Mouse (Mus musculus): ENCODE data around the gene Bach2. TPM values are rescaled to one million over a fixed set of nuclear protein-coding genes. Genes with fewer than 3 reads are reported as not detected.

Bach2 gene
- polyA plus RNA-seq, 1 experiment from 2014 or later: 1.1 TPM

GRCm38 (mm10) chr4:32219428-32220128 is 19.0 kb upstream of the Bach2 start:
- 71% methylated on average over 10 of the region's 10 CpGs for WGBS
- H3K4me1 ChIP-seq (replicated peaks; ENCODE audit: control insufficient read depth, insufficient read depth, low read length): no peaks in the 10 kb centered on the region
- H3K27me3 ChIP-seq (replicated peaks; ENCODE audit: control insufficient read depth, insufficient read depth, low read length): no peaks in the 10 kb centered on the region
- no peak overlapping the region for H3K27ac ChIP-seq (ENCODE audit: low read depth, low read length)
- H3K36me3 ChIP-seq (ENCODE audit: control insufficient read depth, insufficient read depth): no peaks in the 10 kb centered on the region
- H3K4me3 ChIP-seq (ENCODE audit: low read depth, low read length): no peak overlapping the region
- ATAC-seq: no peak
- H3K4me2 ChIP-seq (replicated peaks; ENCODE audit: low read depth): no peak overlapping the region
- TF ChIP-seq CTCF (IDR thresholded peaks at IDR 0.05; ENCODE audit: low read depth): no peak
- no peak overlapping the region for H3K9ac ChIP-seq (ENCODE audit: low read depth, low read length)
- no peaks in the 10 kb centered on the region for H3K9me3 ChIP-seq (ENCODE audit: control insufficient read depth)

GRCm38 (mm10) chr4:32220129-32220491 is 18.5 kb upstream of the Bach2 start:
- Histone ChIP-seq H3K9ac (ENCODE audit: low read depth, low read length) (no peak overlapping the region), H3K4me2 (replicated peaks; ENCODE audit: low read depth) (no peak overlapping the region), H3K27ac (ENCODE audit: low read depth, low read length) (no peak overlapping the region), H3K4me1 (replicated peaks; ENCODE audit: control insufficient read depth, insufficient read depth, low read length) (no peaks in the 10 kb centered on the region), H3K27me3 (replicated peaks; ENCODE audit: control insufficient read depth, insufficient read depth, low read length) (no peaks in the 10 kb centered on the region), H3K4me3 (ENCODE audit: low read depth, low read length) (no peak overlapping the region), H3K36me3 (ENCODE audit: control insufficient read depth, insufficient read depth) (no peaks in the 10 kb centered on the region), H3K9me3 (ENCODE audit: control insufficient read depth) (no peaks in the 10 kb centered on the region)
- no peak for TF ChIP-seq CTCF (IDR thresholded peaks at IDR 0.05; ENCODE audit: low read depth)
- WGBS: 77% methylated on average over 4 of the region's 4 CpGs
- ATAC-seq: no peak

GRCm38 (mm10) chr4:32220961-32221360 is 17.6 kb upstream of the Bach2 start:
- TF ChIP-seq CTCF (IDR thresholded peaks at IDR 0.05; ENCODE audit: low read depth): no peak
- no peak overlapping the region for H3K27ac ChIP-seq (ENCODE audit: low read depth, low read length)
- WGBS: 79% methylated on average over 6 of the region's 6 CpGs
- H3K4me2 ChIP-seq (replicated peaks; ENCODE audit: low read depth): no peak overlapping the region
- H3K4me3 ChIP-seq (ENCODE audit: low read depth, low read length): no peak overlapping the region
- ATAC-seq: no peak
- no peaks in the 10 kb centered on the region for H3K9me3 ChIP-seq (ENCODE audit: control insufficient read depth)
- H3K4me1 ChIP-seq (replicated peaks; ENCODE audit: control insufficient read depth, insufficient read depth, low read length): no peaks in the 10 kb centered on the region
- no peaks in the 10 kb centered on the region for H3K27me3 ChIP-seq (replicated peaks; ENCODE audit: control insufficient read depth, insufficient read depth, low read length)
- H3K9ac ChIP-seq (ENCODE audit: low read depth, low read length): no peak overlapping the region
- H3K36me3 ChIP-seq (ENCODE audit: control insufficient read depth, insufficient read depth): no peaks in the 10 kb centered on the region

GRCm38 (mm10) chr4:32223563-32223962 is 15.0 kb upstream of the Bach2 start:
- Histone ChIP-seq H3K36me3 (ENCODE audit: control insufficient read depth, insufficient read depth) (no peaks in the 10 kb centered on the region), H3K27ac (ENCODE audit: low read depth, low read length) (no peak overlapping the region), H3K9me3 (ENCODE audit: control insufficient read depth) (no peaks in the 10 kb centered on the region), H3K9ac (ENCODE audit: low read depth, low read length) (no peak overlapping the region), H3K4me1 (replicated peaks; ENCODE audit: control insufficient read depth, insufficient read depth, low read length) (no peaks in the 10 kb centered on the region), H3K4me3 (ENCODE audit: low read depth, low read length) (no peak overlapping the region), H3K4me2 (replicated peaks; ENCODE audit: low read depth) (no peak overlapping the region), H3K27me3 (replicated peaks; ENCODE audit: control insufficient read depth, insufficient read depth, low read length) (no peaks in the 10 kb centered on the region)
- TF ChIP-seq CTCF (IDR thresholded peaks at IDR 0.05; ENCODE audit: low read depth): no peak
- ATAC-seq: no peak

- no peaks in the 10 kb centered on the region for H3K9me3 ChIP-seq (ENCODE audit: control insufficient read depth)
- H3K4me1 ChIP-seq (replicated peaks; ENCODE audit: control insufficient read depth, insufficient read depth, low read length): no peaks in the 10 kb centered on the region
- no peaks in the 10 kb centered on the region for H3K36me3 ChIP-seq (ENCODE audit: control insufficient read depth, insufficient read depth)
- H3K9ac ChIP-seq (ENCODE audit: low read depth, low read length): no peak overlapping the region
- H3K4me3 ChIP-seq (ENCODE audit: low read depth, low read length): no peak overlapping the region
- no peak for TF ChIP-seq CTCF (IDR thresholded peaks at IDR 0.05; ENCODE audit: low read depth)
- 92% methylated on average over 2 of the region's 2 CpGs for WGBS
- H3K4me2 ChIP-seq (replicated peaks; ENCODE audit: low read depth): no peak overlapping the region
- H3K27me3 ChIP-seq (replicated peaks; ENCODE audit: control insufficient read depth, insufficient read depth, low read length): no peaks in the 10 kb centered on the region
- H3K27ac ChIP-seq (ENCODE audit: low read depth, low read length): no peak overlapping the region
- no peak for ATAC-seq
Observed at GRCm38 (mm10) chr4:32225191-32225590, 13.4 kb upstream of the Bach2 start.

- TF ChIP-seq CTCF (IDR thresholded peaks at IDR 0.05; ENCODE audit: low read depth): no peak
- ATAC-seq: no peak
- 59% methylated on average over 8 of the region's 8 CpGs for WGBS
- no peaks in the 10 kb centered on the region for H3K9me3 ChIP-seq (ENCODE audit: control insufficient read depth)
- H3K27ac ChIP-seq (ENCODE audit: low read depth, low read length): no peak overlapping the region
- no peak overlapping the region for H3K9ac ChIP-seq (ENCODE audit: low read depth, low read length)
- H3K36me3 ChIP-seq (ENCODE audit: control insufficient read depth, insufficient read depth): no peaks in the 10 kb centered on the region
- no peak overlapping the region for H3K4me3 ChIP-seq (ENCODE audit: low read depth, low read length)
- no peaks in the 10 kb centered on the region for H3K27me3 ChIP-seq (replicated peaks; ENCODE audit: control insufficient read depth, insufficient read depth, low read length)
- no peaks in the 10 kb centered on the region for H3K4me1 ChIP-seq (replicated peaks; ENCODE audit: control insufficient read depth, insufficient read depth, low read length)
- no peak overlapping the region for H3K4me2 ChIP-seq (replicated peaks; ENCODE audit: low read depth)
Observed at GRCm38 (mm10) chr4:32227970-32228557, 10.5 kb upstream of the Bach2 start.
